Mouse (Mus musculus) kidney, adult 2 months (tissue): ENCODE results near the gene Cog8. TPM values are rescaled to one million over a fixed set of nuclear protein-coding genes. Genes with fewer than 3 reads are reported as not detected.

Experiments
- polyA plus RNA-seq: library from polyadenylated mRNA; depleted of rRNA; stranded (reverse); fragments of >200 nt; gene quantifications from 2 replicates; pipeline ENCODE4 v1.2.3, GENCODE M21; 2012; rRNA removed

Gene Cog8
- polyA plus RNA-seq, 1 experiment, result 29.4 TPM

Other genes starting within 250 kb of the Cog8 start
- gene Has3, start 186.4 kb downstream of the Cog8 start, polyA plus RNA-seq, result 0.72 and 0.98 TPM in 2 replicates
- 24.1 and 24.5 TPM in 2 replicates for gene Utp4, start 163.1 kb downstream of the Cog8 start, polyA plus RNA-seq
- gene Sntb2, start 120.9 kb downstream of the Cog8 start, polyA plus RNA-seq, result 9.4 and 10.4 TPM in 2 replicates
- 31.0 and 33.4 TPM in 2 replicates for gene Vps4a, start 25.5 kb downstream of the Cog8 start, polyA plus RNA-seq
- gene Pdf, start 8.1 kb downstream of the Cog8 start, polyA plus RNA-seq, result 39.5 and 43.4 TPM in 2 replicates
- gene Nip7, start 188 bp upstream of the Cog8 start, polyA plus RNA-seq, result 38.2 and 54.3 TPM in 2 replicates
- 55.0 and 65.3 TPM in 2 replicates for gene Tmed6, start 9.0 kb upstream of the Cog8 start, polyA plus RNA-seq
- gene Terf2, start 39.9 kb upstream of the Cog8 start, polyA plus RNA-seq, result 8.7 and 12.2 TPM in 2 replicates
- 186 and 203 TPM in 2 replicates for gene Cyb5b, start 94.0 kb upstream of the Cog8 start, polyA plus RNA-seq
- 26.0 and 26.1 TPM in 2 replicates for gene Nfat5, start 236.8 kb upstream of the Cog8 start, polyA plus RNA-seq